Mouse (Mus musculus) lung, postnatal 10 days (tissue): ENCODE results near the gene Hectd1.
A peak's percentile ranks its signal among the peaks of the same experiment; 100 is the strongest.

Experiments used
- DNase-seq: peaks from one replicate; pipeline ENCODE4 v3.0.0; 2021

The Hectd1 gene

GRCm38 (mm10) chr12:51767454-51767853 is 61.9 kb downstream of the Hectd1 start:
- DNase-seq: no peak

GRCm38 (mm10) chr12:51759374-51759773 is 70.0 kb downstream of the Hectd1 start:
- no peak for DNase-seq

- no peak for DNase-seq
These were observed 72.8 kb downstream of the Hectd1 start for GRCm38 (mm10) chr12:51756599-51756961.

- DNase-seq: no peak
These were observed 73.3 kb downstream of the Hectd1 start for GRCm38 (mm10) chr12:51755938-51756598.

- DNase-seq: no peak
These were observed 82.0 kb downstream of the Hectd1 start for GRCm38 (mm10) chr12:51747348-51747747.

- peak; percentile 19 for DNase-seq
These were observed 84.4 kb downstream of the Hectd1 start for GRCm38 (mm10) chr12:51744957-51745356.

- peak; percentile 62 for DNase-seq
These were observed 87.6 kb downstream of the Hectd1 start for GRCm38 (mm10) chr12:51741690-51742089.

- DNase-seq: no peak
These were observed 92.5 kb downstream of the Hectd1 start for GRCm38 (mm10) chr12:51736807-51737206.

- DNase-seq: no peak
These were observed 93.0 kb downstream of the Hectd1 start for GRCm38 (mm10) chr12:51736381-51736780.

- DNase-seq: no peak
These were observed 93.5 kb downstream of the Hectd1 start for GRCm38 (mm10) chr12:51735840-51736271.

- peak; percentile 28 for DNase-seq
These were observed 94.6 kb downstream of the Hectd1 start for GRCm38 (mm10) chr12:51734605-51735211.

GRCm38 (mm10) chr12:51729827-51730226 is 99.5 kb downstream of the Hectd1 start:
- no peak for DNase-seq

- DNase-seq: peak; percentile 81
These were observed 100.3 kb downstream of the Hectd1 start for GRCm38 (mm10) chr12:51729058-51729457.

GRCm38 (mm10) chr12:51721836-51722235 is 107.5 kb downstream of the Hectd1 start:
- DNase-seq: no peak

GRCm38 (mm10) chr12:51718617-51719016 is 110.7 kb downstream of the Hectd1 start:
- DNase-seq: no peak

GRCm38 (mm10) chr12:51712685-51713084 is 116.7 kb downstream of the Hectd1 start:
- no peak for DNase-seq

- DNase-seq: peak; percentile 43
These were observed 119.2 kb downstream of the Hectd1 start for GRCm38 (mm10) chr12:51710154-51710553.

GRCm38 (mm10) chr12:51709741-51710140 is 119.6 kb downstream of the Hectd1 start:
- no peak for DNase-seq

- DNase-seq: peak; percentile 70
These were observed 120.2 kb downstream of the Hectd1 start for GRCm38 (mm10) chr12:51708941-51709686.

- no peak for DNase-seq
These were observed 122.6 kb downstream of the Hectd1 start for GRCm38 (mm10) chr12:51706673-51707235.

GRCm38 (mm10) chr12:51705778-51706177 is 123.6 kb downstream of the Hectd1 start:
- DNase-seq: peak; percentile 71

- DNase-seq: peak; percentile 19
These were observed 124.8 kb downstream of the Hectd1 start for GRCm38 (mm10) chr12:51704572-51704971.

- DNase-seq: no peak
These were observed 125.5 kb downstream of the Hectd1 start for GRCm38 (mm10) chr12:51703859-51704258.

GRCm38 (mm10) chr12:51701723-51702122 is 127.6 kb downstream of the Hectd1 start:
- no peak for DNase-seq
